Mouse (Mus musculus) retina, adult 2 months (tissue): Measurements from ENCODE around the gene Tec.

Experiments
- DNase-seq: peaks from one replicate; pipeline ENCODE4 v3.0.0-alpha.2; 2012; ENCODE audit warnings: low read depth, low spot score

Gene Tec

DNA sequence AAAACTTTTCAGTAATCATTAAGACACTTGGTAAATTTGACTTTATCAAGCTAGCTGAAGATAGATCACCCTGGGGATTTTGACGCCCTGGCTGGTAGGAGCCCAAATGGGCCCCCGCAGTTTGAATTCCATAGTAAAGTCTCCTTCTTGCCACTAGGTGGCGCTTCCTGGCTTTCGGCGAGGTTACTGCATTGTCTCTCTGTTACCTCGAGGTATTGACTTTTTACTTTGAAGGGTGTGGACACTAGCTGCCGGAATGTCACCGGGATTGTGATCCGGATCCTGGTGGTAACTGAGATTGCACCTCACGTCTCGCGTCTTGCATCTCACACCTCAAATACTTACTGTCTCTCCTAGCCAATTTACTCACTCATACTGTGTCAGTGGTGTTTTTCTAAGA is 23.3 kb upstream of the Tec start:
- DNase-seq = no peak

DNA sequence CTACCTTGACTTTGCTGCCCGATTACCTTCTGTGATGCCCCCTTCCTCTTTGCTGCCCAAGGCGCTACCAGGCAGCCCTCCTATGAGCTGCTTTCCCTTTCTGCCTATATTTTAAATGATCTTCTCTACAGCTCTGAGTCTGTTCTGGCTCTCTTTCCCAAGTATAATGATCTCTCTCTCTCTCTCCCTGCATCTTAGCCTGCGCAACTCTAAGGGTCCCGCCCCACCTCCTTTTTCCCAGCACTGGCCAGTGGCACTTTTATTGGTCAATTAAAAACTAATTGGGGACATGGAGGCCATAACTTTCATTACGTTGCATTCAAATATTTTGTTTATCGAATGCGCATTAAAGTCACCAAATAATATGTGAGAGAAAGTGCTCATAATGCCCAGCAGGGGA is 20.0 kb upstream of the Tec start:
- no peak for DNase-seq

DNA sequence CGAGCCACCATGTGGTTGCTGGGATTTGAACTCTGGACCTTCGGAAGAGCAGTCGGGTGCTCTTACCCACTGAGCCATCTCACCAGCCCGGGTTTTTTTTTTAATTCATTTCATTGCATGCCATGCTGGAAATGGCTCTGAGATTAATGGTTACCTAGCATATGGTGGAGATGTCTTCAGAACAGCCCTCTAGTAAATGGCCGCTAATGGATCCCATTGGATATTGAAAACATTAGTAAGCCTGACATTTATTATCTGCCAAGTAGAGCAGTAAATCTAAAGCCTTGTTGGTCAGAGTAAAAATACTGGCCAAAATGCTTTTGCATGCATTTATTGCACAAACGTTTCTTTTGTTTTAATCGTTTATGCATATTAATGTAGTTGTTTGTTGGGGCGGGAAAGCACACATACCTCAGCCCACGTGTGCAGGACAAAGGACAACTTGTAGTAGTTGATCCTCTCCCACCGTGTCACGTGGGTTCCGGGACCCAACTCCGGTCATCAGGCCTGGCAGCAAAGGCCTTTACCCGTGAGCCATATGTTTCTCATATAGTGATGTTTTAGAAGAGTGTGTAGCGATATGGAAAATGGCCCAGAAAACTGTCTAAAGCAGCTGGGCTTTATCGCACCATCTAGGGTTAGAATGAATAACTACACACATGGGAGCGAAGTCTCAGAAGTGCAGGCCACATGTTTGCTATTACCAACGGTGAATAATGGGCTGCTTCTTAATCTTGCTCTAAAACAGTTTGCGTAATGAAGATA is 18.4 kb upstream of the Tec start:
- no peak for DNase-seq

DNA sequence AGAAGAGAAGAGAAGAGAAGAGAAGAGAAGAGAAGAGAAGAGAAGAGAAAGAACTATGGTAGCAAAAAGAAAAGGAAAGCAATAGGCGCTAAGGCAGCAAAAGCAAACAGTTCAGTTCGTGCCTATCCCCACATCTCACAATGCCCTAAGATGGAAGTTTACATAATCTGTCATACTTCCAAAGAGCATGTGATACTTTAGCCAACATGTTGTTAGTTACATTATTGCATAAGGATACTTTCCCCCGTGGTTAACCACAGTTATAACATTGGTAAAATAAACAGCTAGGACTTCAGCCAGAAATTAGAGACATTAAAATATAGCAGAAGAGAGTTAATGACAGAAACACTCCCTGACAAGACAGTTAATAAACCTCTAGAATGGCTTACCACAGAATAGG is 15.4 kb upstream of the Tec start:
- no peak for DNase-seq

DNA sequence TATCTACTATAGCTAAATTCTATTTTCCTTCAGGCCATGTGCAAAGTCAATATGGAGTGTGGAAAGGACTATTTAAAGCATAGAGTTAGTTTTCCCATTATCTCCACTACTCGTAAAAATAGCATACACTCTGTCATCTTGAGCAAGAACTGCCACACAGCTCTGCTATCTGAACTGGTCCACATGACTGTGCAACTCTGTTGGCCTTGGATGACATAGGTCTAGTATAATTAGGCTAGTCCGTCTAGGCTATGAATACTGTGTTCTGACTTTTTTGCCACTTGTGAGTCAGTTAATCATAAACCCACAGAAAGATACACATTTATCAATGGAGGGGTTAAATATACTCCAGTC is 14.1 kb upstream of the Tec start:
- no peak for DNase-seq

DNA sequence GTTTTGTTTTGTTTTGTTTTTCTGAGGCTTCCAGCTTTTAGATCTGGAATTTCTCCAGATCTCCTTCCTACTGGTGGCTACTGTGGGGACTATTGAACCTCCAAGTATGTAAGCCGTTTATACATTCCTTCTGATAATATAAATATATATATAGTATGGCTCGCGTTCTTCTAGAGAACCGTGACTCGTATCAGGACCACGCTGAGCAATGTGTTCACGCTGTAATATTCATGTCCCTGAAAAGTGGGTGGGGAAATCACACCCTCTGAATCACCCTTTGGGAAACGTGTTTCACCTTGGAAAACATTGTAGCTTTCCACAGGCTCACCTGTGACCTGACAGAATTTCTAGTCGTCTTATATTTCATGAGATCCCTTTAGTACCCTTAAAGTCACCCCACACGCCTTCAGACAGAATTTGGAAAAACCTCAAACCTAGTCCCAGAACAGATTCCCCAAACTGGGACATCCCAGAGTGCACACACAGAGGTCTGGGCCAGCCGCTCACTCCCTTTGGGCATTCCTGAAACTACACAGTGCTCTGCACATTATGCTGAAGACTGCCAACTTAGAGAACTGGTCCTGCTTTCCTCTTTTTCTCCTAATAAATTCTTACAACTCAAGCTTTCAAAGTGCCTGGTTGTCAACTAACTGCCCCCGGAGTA is 13.6 kb upstream of the Tec start:
- no peak for DNase-seq

DNA sequence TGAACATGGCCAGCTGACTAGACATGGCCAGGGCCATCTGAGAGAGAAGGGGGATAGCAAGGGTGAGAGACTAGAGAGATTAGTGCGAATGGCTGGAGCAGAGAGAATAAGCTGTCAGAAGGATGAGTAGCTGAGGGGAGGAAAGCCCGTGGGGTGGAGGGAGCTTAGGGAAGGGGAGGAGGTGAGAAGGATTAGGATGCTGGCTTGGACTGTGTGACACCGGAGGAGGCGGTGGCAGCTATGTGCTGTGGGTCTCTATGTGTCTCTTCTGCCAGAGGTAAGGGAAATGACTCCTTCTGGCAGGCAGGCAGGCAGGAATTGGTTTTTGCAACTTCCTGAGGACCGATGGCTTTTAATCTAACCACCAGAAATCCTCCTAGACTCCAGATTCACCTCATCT is 11.5 kb upstream of the Tec start:
- peak; percentile 64 for DNase-seq

DNA sequence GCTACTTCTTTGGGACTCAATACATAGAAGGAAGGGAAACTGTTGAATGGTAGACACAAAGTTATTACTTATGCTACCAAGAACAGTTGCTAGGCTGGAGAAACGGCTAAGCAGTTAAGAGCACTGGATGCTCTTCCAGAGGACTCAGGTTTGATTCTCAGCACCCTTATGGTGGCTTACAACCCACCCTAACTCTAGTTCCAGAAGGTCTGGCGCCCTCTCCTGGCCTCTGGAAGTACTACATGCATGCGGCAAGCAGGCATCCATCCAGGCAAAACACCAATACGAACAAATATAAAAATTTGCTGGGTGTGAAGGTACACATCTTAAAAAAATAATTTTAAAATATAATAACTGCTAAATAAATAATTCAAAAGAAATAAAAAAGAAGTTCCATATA is 2.8 kb upstream of the Tec start:
- DNase-seq = no peak

DNA sequence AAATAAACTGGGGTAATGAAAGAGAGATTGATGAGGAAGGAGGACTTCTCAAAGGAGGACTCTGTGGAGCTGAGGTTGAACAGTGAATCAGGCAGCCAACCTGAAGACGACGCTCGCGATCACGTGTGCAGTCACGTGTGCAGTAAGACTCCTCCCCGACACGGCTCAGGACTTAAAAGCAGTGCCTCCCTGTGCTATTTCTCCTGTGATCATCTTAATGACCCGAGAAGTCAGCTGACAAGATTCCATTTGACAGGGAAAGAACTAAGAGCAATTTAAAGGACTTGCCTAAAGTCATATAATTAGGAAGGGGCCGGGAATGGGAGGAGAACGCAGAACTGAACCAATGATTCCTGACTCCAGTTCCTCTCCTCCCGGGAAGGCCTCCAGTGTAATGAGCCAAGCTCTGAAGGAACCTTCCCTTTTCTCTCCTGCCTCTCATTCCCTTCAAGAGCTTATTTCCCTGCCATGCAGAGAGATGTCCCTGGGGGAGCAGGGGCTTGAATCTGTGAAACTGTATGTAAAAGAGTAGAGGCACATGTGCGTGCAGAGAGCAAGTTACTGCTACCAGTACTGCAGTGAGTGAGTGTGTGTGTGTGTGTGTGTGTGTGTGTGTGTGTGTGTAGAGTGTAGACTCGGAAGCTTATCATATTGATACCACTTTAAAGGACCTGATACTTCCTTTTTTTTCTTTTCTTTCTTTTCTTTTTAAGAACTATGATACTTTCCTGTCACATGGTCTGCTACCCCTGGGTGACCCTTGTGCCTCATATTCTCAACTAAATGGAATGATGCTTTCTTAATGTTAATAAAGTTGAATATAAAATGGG is 1.7 kb upstream of the Tec start:
- no peak for DNase-seq

DNA sequence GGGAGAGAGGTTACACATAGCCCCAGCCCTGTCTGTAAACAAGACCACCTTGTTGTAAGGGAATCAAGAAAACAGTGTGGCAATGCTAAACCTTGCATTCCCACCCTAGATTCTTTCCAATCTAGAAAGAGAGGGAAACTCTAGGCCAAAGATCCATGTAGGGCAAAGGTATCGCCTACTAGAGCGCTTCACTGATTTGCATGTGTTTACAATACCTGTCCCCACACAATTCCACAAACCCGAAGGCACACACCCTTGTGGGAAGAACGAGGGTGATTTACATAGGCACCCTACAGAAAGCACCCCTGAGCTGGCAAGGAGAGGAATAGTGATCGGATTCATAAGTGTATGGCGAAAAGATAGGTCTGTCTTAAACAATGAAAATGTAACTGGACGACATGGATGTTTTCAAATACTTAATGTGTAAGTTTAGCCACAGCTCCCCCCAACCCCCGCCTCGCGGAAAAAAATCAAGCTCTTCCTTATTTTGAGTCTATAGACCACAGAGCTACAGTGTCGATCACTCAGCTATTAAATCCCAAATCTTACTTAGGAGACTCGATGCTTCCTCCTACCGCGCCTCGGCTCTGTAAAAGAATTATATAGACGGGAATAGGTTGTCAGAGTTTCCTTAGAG is 1.1 kb downstream of the Tec start:
- DNase-seq = no peak

DNA sequence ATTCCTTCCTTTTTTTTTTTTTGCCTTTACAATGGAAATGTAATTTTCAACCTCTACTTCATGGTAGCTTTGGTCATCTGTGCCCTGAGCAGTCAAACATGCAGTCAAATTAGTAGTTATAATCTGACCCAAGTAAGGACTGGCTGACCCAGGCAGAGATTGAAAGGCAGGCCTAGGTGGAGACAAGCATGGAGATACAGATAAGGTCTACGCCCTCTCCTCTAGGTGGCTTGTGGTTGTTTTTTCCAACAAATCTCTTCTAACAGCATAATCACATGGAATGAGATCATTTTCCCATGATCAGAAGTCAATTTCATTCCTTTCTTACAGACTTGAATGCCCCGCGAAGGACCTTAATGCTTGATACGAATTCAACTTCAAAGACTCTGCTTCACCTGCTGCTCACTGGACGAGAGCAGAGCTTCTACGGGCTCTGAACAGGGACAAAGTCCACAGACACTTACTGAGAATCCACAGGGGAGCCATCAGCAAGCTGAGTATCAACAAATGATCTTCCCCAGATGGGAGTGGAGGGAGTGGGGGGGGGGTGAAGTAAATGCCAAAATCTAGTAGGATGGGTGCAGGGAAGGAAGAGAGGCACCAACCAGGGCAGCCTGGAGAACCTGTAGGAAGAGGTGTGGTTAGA is 1.9 kb downstream of the Tec start:
- DNase-seq = no peak

DNA sequence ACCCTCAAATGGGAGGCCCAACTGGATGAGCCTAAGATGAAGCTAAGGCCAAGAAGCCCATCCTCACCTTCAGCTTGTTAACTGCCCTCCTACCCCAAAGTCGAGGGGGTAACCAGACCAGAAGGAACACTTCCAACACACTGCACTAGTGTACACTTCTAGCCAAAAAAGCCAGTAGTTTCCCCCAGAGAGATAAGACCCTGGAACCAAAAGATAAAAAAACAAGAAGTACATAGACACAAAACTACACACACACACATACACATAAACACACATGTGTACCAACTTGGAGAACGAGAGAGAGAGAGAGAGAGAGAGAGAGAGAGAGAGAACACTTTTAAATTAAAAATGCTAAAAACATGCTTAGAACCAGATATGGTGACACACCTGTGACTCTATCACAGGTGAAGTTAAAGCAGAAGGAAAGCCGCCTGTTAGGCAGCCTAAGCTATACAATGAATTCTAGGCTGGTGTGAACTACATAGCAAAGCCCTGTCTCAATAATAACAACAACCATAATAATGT is 3.6 kb downstream of the Tec start:
- no peak for DNase-seq

DNA sequence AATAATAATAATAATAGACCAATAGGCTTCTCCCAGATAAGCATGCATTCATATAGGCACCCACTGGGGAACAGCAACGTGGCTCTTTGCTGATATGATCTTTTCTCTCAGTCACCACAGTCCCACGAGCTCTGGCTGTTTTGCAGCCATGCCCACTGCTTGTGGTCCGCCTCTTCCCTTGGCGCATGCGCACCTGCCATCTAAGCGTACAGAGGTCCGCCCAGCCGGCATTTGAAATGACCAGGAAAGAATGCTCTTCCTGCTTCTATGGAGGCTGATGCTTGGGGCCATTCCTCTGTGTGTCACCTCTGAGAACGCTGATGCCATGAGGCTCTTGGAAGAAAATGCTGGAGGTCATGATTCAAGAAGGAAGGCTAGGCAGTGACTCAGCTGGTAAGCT is 5.1 kb downstream of the Tec start:
- DNase-seq = no peak

DNA sequence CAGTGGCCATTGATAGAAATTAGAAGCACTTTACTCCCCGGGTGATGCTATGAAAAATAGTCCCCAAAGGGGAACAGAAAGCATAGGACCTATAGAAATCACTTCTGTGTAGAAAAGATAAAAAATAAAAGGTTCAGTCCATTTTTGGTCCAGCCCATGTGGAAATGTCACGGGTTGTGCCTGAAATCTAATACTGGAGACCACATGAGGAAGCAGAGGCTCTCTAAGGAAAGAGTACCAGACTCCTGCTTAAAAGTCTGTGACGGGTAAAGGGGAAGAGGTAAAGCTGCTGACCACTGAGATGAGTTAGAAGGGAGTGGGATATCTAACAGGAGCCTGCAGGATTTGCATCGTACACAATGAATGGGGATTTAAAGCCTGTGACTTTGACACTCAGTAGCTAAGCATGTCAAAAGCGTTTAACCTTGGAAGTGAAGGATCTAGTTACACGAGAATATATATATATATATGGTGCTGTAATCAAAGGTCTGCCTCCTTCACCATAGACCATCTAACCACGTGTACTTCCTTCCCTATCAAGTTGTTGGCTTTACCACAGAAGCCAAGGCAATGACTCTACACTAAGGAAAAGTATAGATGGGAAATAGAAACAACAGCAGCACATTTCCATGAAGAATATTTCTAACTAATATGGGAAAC is 6.4 kb downstream of the Tec start:
- no peak for DNase-seq

DNA sequence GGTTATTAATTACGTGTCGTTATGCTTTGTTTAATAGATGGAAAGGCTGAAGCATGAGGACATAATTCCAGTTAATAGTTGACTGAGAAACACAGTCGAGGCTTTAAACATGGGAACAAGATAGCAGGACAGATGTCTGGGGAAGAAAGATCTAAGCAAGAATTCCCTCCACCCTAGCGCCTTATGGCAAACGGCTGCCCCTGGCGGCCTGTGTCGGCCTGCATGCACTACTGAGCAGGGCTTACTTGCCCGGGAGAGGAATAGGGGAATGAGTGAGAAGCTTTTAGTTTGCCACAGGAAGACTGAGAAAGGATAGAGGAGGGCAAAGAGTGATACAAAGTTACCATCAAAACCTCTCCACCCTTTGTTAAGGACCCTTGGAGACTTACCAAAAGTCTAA is 7.4 kb downstream of the Tec start:
- DNase-seq = no peak

DNA sequence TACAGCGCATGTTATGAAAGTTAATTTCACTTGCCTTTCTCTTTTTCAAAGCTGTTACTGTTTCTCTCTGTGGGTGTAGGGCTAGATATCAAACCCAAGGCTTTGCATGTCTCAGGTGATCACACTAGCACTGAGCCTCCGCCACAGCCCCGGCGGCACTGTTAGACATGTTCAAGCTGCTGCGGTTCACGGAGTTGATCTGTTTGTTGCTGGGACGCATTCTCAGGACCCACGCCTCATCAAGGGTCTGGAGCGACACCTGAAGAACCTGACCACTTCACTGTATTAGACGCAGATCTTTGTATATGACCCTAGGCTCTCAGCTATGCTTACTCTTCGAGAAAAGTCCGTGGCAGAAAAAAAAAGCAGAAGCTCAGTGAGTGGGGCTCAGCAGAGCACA is 10.0 kb downstream of the Tec start:
- DNase-seq = no peak

DNA sequence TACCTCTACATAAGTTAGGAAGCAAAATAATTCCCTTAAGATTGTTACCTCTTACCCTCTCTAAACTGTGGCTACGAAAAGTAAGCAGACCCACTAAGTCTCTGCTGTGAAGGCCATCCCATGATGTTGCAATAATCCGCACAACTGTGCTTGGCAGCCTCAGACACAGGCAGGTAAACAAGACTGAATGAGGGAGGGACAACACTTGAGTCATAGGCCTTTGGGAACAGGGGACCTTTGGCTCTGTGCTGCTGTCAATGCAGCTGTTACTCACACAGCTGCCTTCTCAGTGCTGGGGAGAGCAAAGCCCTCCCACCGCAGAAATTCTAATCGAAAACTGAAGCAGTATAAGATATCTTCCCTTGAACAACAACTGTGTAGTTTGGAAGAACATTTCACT is 10.5 kb downstream of the Tec start:
- no peak for DNase-seq

DNA sequence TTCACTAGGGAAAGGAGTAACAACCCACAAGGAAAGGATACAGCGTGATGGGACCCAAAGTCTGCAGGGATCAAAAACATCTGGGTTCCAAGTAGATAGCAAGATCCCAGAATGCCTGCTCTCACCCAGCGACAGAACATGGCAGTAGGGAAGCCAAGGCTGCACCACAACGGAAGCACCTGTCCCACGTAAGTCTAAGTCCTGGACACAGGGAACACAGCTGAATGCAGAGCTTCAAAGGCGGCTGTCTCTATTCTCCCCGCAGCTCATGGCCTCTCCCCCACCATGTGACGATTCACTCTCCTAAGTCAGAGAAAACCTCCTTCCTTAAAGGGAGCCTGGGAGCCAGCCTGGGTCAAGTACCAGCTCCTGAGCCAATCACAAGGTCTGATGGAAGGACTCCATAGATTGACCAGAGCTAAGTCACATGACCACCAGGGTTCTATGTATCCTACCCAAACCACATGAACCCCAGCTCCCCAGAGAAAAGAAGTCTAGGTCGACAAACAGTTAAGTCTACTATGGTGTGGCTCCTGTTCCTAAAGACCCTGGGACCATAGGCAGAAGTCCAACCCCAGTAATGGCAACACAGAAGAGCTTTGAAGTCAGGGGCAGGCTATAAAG is 11.9 kb downstream of the Tec start:
- DNase-seq = no peak

DNA sequence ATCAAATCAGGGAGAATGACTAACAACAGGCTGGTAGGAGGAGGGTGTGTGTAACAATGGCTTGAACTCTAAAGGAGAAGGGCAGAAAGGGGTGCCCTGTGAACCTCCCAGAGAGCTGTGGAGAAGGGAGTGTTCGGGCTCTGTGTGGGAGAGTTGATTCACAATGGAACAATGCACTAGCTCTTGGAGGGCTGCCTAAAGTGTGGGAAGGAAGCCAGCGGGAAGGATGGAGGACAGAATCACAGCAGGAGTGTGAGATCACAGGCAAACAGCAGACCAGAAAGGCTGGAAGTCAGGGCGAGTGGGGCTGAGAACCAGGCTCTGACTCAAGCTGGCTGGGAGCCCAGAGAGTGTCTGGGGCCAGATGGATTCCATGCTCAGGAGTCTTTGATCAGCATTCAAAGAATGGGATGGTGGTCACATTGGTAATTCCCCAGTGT is 12.6 kb downstream of the Tec start:
- DNase-seq = no peak

DNA sequence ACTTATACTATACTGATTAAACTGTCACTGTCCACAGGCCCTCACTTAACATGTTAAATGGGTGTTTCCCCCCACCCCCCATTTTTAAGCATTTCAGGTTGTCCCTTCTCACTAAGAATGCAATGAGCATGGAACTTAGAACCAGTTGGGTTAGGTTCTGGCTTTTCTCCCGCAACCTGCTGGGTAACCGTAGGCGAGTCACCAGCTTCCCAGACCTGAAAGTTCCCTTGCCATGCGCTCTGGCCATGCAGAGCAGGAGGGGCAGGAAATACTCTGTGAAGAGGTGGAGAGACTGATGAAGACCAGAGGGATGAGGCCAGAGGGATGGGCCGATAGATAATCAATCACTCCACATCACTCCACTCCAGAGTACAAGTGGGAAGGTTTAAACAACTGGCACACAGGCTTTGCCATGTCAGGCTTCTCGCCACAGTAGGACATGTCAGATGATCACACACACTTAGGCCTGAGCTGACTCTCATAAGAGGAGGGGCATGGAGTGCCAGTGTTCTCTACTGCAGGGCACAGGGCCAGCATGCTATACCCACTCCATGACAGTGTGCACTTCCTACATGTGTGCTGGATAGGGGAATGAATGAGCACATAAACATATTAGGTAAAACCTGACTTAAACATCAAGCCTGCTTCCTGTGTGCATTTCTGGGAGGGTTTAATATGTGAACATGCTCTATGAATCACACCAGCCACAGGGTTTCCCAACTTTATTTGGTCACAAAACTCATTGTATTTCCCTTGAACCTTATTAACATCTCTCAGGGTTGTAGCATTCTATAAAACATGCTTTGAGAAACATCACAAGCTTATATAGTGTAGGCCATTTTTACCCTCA is 13.9 kb downstream of the Tec start:
- DNase-seq = no peak
